Mouse (Mus musculus): ENCODE measurements around the gene Vars.
A peak's percentile ranks its signal among the peaks of the same experiment; 100 is the strongest.

Gene Vars

GRCm38 (mm10) chr17:35047688-35048087 lies 46.9 kb downstream of the Vars start:
- no peak for DNase-seq (ENCODE audit: low read depth, low spot score)

DNA sequence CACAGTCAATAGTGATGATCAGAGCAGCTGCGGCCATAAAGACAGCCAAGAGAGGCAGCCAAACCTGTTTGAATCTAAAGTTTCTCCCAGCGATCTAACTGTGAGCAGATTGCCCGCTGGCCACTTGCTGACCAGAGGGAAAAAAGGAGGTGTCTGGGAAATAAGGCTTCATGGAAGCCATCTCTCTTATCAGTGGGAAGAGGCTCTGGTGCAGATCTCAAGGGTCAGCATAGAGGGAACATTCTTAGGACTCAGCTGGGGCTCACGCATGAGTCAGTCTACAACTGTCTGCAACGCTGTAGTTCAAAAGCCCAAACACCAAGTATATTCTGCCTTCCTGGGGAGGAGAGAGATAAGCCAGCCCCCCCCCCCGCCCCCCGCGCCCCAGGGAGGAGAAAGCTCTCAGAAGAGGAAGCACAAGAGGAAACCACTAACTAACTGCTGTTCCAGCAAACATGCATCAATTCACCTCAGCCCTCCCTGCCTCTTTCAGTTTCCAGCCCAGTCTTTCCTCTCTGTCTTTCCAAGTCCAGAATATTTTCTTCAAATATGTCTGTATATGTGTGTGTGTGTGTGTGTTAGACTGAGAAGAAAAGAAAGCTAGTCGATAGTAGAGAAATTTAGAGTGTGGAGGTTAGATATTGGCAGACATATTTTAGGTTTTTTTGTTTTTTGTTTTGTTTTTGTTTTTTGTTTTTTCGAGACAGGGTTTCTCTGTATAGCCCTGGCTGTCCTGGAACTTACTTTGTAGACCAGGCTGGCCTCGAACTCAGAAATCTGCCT lies 47.6 kb downstream of the Vars start:
- no peak for DNase-seq (ENCODE audit: low read depth, low spot score)

GRCm38 (mm10) chr17:35048932-35049440 lies 48.2 kb downstream of the Vars start:
- DNase-seq (ENCODE audit: low read depth, low spot score) = no peak

DNA sequence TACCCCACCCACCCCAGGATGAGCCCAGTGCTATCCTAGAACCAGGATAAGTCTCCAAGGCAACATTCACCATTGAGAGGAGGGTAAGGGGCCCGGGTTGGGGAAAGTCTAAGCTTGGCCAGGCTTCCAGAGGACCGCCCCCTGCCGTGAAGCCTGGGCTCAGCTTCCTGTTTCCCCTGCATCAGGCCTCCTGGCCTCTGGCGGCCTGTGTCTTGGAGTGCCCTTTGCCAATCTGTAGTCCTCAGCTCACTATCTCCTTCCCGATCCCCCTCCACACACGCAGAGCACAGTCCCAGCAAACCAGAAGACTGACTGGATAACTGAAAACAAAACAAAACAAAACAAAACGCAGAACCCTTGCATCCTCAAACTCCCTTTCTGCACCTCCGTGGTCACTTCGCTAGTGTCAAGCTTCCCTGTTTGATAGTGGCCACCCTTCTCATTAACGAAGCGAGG lies 48.8 kb downstream of the Vars start, which contains the start of gene Clic1:
Gene Clic1 (plus strand): TSS at position 406 of the 456 bp plus-strand sequence.
- peak; percentile 45 for DNase-seq (ENCODE audit: low read depth, low spot score)

DNA sequence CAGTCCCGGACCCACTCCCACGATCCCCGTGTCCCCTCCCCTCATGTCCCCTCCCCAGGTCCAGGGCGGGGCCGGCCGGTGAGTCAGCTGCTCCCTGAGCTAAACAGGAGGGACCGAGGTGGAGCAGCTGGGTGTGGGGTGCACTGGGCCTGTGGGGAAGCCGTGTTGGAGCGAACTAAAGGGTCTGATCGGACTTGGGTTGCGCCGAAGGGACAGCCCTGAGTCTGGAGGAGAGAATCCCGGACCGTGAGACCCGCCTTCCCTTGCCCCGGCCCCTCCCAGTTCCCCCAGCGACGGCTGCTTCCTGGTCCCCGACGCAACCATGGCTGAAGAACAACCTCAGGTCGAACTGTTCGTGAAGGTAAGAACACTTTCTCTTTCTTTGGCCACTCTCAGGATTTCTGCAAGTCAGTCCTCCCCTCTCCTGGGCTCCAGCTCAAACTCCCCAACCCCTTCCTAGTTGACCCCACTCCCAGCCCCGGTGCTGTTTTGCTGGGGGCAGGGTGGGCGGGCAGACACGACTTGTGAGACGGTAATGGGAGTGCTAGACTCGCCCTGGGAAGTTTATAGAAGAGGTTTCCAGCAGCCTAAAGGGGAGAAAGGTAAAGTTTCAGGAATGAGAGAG lies 49.5 kb downstream of the Vars start:
- DNase-seq (ENCODE audit: low read depth, low spot score) = peak; percentile 55

GRCm38 (mm10) chr17:35051156-35052086 lies 50.6 kb downstream of the Vars start:
- DNase-seq (ENCODE audit: low read depth, low spot score) = peak; percentile 83

DNA sequence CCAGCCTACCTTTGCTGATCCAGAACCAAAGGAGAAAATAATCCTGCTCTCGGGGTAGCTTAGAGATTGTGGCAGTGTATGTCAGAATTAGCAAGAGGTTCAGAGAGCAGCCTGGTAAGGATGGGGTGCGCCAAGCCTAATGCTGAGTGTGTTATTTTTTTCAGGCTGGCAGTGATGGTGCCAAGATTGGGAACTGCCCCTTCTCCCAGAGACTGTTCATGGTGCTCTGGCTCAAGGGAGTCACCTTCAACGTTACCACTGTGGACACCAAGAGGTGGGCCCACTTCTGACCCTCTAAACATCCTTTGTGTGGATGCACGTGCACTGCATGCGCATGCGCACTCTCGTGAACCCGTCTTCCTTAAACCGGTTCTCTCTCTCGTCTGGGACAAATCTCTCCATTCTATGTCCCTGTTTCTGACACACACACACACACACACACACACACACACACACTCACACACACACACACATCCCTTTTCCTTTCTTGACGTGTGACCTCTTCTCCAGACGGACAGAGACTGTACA lies 51.5 kb downstream of the Vars start:
- peak; percentile 42 for DNase-seq (ENCODE audit: low read depth, low spot score)

- DNase-seq (ENCODE audit: low read depth, low spot score) = no peak
Observed at GRCm38 (mm10) chr17:35055691-35056495, 55.1 kb downstream of the Vars start.

DNA sequence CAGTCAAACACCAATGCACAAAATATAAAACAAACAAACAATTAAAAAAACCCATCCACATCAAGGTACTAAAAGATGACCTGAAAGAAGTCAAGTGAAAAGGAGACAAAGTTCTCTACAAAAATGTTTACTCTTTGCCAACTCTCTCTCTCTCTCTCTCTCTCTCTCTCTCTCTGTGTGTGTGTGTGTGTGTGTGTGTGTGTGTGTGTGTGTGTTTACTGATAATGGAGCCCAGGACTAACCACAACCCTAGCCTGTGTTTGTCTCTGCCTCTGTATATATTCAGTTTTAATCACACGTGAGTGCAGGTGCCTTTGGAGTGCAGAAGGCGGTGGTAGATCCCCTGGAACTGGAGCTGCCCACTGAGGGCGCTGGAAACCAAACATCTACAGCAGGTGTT lies 56.3 kb downstream of the Vars start:
- DNase-seq (ENCODE audit: low read depth, low spot score) = no peak

GRCm38 (mm10) chr17:35058316-35058715 lies 57.5 kb downstream of the Vars start:
- no peak for DNase-seq (ENCODE audit: low read depth, low spot score)

GRCm38 (mm10) chr17:35058911-35059892 lies 58.4 kb downstream of the Vars start, which contains the start of gene Ddah2:
TSS of gene Ddah2 (plus strand) at chr17:35059035.
- peak; percentile 91 for DNase-seq (ENCODE audit: low read depth, low spot score)

DNA sequence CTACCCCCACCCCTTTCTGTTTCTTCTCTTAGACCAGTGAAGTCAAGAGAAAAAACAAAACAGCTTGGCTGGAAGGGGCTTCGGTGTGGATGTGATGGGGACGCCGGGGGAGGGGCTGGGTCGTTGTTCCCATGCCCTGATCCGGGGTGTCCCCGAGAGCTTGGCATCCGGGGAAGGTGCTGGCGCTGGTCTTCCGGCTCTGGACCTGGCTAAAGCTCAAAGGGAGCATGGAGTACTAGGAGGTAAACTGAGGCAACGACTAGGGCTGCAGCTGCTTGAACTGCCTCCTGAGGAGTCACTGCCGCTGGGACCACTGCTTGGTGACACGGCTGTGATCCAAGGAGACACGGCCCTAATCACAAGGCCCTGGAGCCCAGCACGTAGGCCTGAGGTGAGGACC lies 59.3 kb downstream of the Vars start:
- no peak for DNase-seq (ENCODE audit: low read depth, low spot score)

- DNase-seq (ENCODE audit: low read depth, low spot score) = peak; percentile 61
Observed at GRCm38 (mm10) chr17:35060737-35061297, 60.0 kb downstream of the Vars start.

DNA sequence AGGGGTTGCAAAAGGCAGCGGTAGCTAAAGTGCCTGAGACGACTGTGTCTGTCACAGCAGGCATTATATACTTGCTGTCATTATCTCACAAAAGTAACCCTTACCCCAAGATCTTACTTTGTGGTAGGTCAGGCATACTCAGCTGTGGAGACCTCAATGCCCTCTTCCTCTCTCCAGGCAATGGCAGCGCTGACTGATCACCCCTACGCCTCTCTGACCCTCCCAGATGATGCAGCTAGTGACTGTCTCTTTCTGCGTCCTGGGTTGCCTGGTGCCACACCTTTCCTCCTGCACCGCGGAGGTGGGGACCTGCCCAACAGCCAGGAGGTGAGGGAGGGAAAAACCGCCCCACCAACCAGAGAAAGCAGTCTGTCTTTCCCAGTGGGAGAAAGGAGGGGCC lies 60.5 kb downstream of the Vars start:
- DNase-seq (ENCODE audit: low read depth, low spot score) = peak; percentile 41

GRCm38 (mm10) chr17:35063466-35063865 lies 62.7 kb downstream of the Vars start:
- DNase-seq (ENCODE audit: low read depth, low spot score) = no peak

- DNase-seq (ENCODE audit: low read depth, low spot score) = no peak
Observed at GRCm38 (mm10) chr17:35064378-35064877, 63.6 kb downstream of the Vars start.

DNA sequence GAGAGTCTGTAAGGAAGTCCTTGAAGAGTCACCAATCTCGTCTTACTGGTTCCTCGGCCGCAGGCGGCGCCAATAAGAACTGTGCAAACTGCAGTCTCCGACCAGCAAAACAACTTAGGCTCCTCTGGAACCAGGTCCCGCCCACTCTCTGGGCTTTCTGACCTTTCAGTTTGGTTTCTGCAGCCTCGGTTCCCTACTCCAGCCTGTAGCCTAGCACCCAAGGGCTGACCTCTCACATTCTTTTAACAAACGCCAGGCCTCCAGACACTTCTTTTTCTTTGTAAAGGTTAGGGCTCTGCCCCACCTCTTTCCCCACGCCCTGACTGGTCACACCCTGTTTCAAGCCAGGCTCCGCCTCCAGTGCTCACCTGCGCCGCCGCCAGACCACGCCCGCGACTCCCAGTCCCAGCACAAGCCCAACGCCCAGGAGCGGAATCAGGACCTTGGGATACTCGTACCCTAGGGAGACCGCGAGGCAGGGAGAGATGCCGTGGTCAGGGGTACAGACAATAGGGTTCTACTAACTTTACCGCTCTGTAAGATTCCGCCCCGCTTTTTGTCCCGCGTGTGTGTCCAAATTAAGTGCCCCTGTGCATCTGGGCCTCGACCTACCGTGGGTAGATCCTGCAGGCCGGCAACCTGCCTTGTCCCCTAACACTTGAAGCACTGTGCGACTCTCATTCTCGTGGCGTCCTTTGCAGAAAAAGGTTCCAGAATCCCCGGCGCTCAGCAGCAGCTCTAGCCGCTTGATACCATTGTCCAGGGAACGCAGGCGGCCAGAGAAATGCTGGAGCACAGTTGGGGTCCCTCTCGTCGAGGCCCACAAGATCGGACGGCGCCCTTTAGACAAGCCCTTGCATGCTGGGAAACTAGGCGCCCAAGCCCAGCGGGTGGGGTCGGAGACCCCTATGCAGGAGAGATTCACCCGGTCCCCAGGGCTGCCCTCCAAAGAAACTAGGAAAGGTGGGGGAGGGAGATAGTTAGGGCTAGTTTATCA lies 64.5 kb downstream of the Vars start, which contains the start of gene Ly6g6c:
Gene Ly6g6c (plus strand): TSS at position 438 of the 997 bp plus-strand sequence.
- DNase-seq (ENCODE audit: low read depth, low spot score) = peak; percentile 89

All from ES-CJ7 (cell line).